Mouse (Mus musculus) olfactory bulb, adult 2 months (tissue): ENCODE results near the gene Setd7.

Source experiments
- CTCF ChIP-seq: fragments of 200-500 bp; IDR thresholded peaks from 2 replicates; pipeline ENCODE4 v1.5.1; 2012; ENCODE audit warnings: low read depth, mild to moderate bottlenecking, low read length, moderate library complexity; ENCODE audit not compliant: insufficient read depth
- POLR2A ChIP-seq: fragments of 200-500 bp; IDR thresholded peaks from 2 replicates; pipeline ENCODE4 v1.6.1; 2012; ENCODE audit warnings: mild to moderate bottlenecking, low read depth, low read length, moderate library complexity; ENCODE audit not compliant: insufficient read depth

DNA sequence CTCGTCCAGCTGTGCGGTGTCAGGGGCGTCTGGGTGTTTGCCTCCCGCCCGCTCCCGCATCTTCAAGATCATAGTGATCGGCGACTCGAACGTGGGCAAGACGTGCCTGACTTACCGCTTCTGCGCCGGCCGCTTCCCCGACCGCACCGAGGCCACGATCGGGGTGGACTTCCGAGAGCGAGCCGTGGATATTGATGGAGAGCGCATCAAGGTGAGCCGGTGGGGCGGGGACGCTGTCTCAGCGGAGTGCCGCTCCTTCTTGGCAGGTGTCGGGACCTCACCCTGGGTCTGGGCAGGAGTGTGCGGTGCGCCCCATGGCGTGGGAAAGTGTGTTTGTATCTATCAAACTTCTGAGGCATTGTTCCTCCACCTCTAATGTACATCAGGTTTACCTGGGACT, 76.3 kb downstream of the Setd7 start:
- TF ChIP-seq POLR2A (no peak), CTCF (no peak)
